14 mouse cellular contexts compared by ENCODE assay signal in genomic region chr19:10691121-10691520, GRCm38 (mm10). TPM values are rescaled to one million over a fixed set of nuclear protein-coding genes. Genes with fewer than 3 reads are reported as not detected.
DNase-seq lines count a peak whose midpoint lies in the region; ATAC-seq lines count a peak whose summit lies in the region.
"Had no signal": no experiment of that assay in that cellular context is flagged by ENCODE, and none has a peak within 500 bp of the region (broad histone marks: within the 10 kb centered on the region; RNA-seq: fewer than 3 reads in every experiment).

No protein-coding gene starts in this region.

- intact Hi-C loops in heart, postnatal 14 days (cut with DNase I): no loop called here
- intact Hi-C loops in left cerebral cortex, postnatal 14 days (cut with DNase I): no loop called here

- H3K4me2 ChIP-seq in kidney, embryonic 16.5 days (replicated peaks; ENCODE audit: low read depth, low read length): no peak overlapping the region
- H3K4me2 ChIP-seq in intestine, embryonic 16.5 days (ENCODE audit: low read depth, low read length): no peak overlapping the region
- H3K4me2 ChIP-seq in neural tube, embryonic 15.5 days: 0 out of 2 replicates have a peak overlapping the region, but pooled peaks have one; percentile 66

- no peaks in the 10 kb centered on the region for H3K27me3 ChIP-seq in kidney, embryonic 16.5 days (ENCODE audit: insufficient read depth, low read length)
- H3K27me3 ChIP-seq in intestine, embryonic 16.5 days (replicated peaks; ENCODE audit: control insufficient read depth, insufficient read depth, low read length): no peaks in the 10 kb centered on the region
- H3K27me3 ChIP-seq in neural tube, embryonic 15.5 days (replicated peaks): no peaks in the 10 kb centered on the region
- H3K27me3 ChIP-seq: megakaryocyte, embryonic 14.5 days had no signal

- peaks cover 36% of the 10 kb centered on the region for H3K4me1 ChIP-seq in kidney, embryonic 16.5 days (ENCODE audit: insufficient read depth, low read length)
- peaks cover 46% of the 10 kb centered on the region for H3K4me1 ChIP-seq in intestine, embryonic 16.5 days (ENCODE audit: control insufficient read depth, insufficient read depth, low read length)
- H3K4me1 ChIP-seq in neural tube, embryonic 15.5 days: peaks cover 48% of the 10 kb centered on the region

- ATAC-seq in kidney, embryonic 16.5 days (ENCODE audit: low FRiP score, low TSS enrichment): no peak
- no peak for ATAC-seq in intestine, embryonic 16.5 days
- ATAC-seq in neural tube, embryonic 15.5 days (ENCODE audit: low FRiP score): no peak

- H3K27ac ChIP-seq in kidney, embryonic 16.5 days (ENCODE audit: low read length): peak overlapping the region; percentile 95; the same call in 1 of the 2 replicates
- H3K27ac ChIP-seq in intestine, embryonic 16.5 days (ENCODE audit: low read length): peak overlapping the region; percentile 97
- no peak overlapping the region for H3K27ac ChIP-seq in neural tube, embryonic 15.5 days (replicated peaks)

- H3K36me3 ChIP-seq in kidney, embryonic 16.5 days (ENCODE audit: insufficient read depth, low read length): no peaks in the 10 kb centered on the region
- H3K36me3 ChIP-seq in intestine, embryonic 16.5 days (ENCODE audit: control insufficient read depth, insufficient read depth, low read length): no peaks in the 10 kb centered on the region
- no peaks in the 10 kb centered on the region for H3K36me3 ChIP-seq in neural tube, embryonic 15.5 days
- H3K36me3 ChIP-seq: hindbrain, embryonic 10.5 days had no signal

- DNase-seq in heart, adult 11 months: peak; percentile 90
- no peak for DNase-seq in heart, postnatal 14 days
- DNase-seq in kidney, adult 11 months: no peak
- no peak for DNase-seq in spleen, adult 18-20 months
- DNase-seq in left cerebral cortex, postnatal 14 days (ENCODE audit: low spot score in 2 of 2): no peak
- DNase-seq: cerebellum, postnatal 10 days; layer of hippocampus, postnatal 36 days; retina, postnatal 1 day had no signal

- H3K4me3 ChIP-seq in kidney, embryonic 16.5 days (ENCODE audit: low read length): no peak overlapping the region
- no peak overlapping the region for H3K4me3 ChIP-seq in intestine, embryonic 16.5 days (ENCODE audit: low read length)
- no peak overlapping the region for H3K4me3 ChIP-seq in neural tube, embryonic 15.5 days (replicated peaks)
- H3K4me3 ChIP-seq: hindbrain, embryonic 10.5 days had no signal

- 90% methylated on average over 4 of the region's 4 CpGs for WGBS in kidney, embryonic 16.5 days
- 90% methylated on average over 4 of the region's 4 CpGs for WGBS in intestine, embryonic 16.5 days
- WGBS in neural tube, embryonic 15.5 days: 98% methylated on average over 4 of the region's 4 CpGs

- H3K9ac ChIP-seq in kidney, embryonic 16.5 days (replicated peaks; ENCODE audit: low read length): no peak overlapping the region
- peak overlapping the region; percentile 25; the same call in 1 of the 2 replicates for H3K9ac ChIP-seq in intestine, embryonic 16.5 days (ENCODE audit: low read depth, low read length)
- H3K9ac ChIP-seq in neural tube, embryonic 15.5 days (replicated peaks): no peak overlapping the region

- no peaks in the 10 kb centered on the region for H3K9me3 ChIP-seq in kidney, embryonic 16.5 days (ENCODE audit: low read length)
- H3K9me3 ChIP-seq in intestine, embryonic 16.5 days (ENCODE audit: control insufficient read depth, low read length): no peaks in the 10 kb centered on the region
- no peaks in the 10 kb centered on the region for H3K9me3 ChIP-seq in neural tube, embryonic 15.5 days (replicated peaks)
- H3K9me3 ChIP-seq: hindbrain, embryonic 10.5 days; megakaryocyte, embryonic 14.5 days had no signal

RNA-seq across cellular contexts. Expression of gene Vps37c, which starts 2.6 kb away (rescaled TPM):
- total RNA-seq in heart, postnatal 14 days (2021): 10 to 100 TPM; 18.6 to 20.0 TPM
- 36.2 and 37.6 TPM in 2 replicates for polyA plus RNA-seq in kidney, embryonic 16.5 days (2015; fragmentation: Nextera tagmentation; extraction: Ambion mirVana)
- polyA plus RNA-seq in intestine, embryonic 16.5 days (2015; fragmentation: Nextera tagmentation; extraction: Ambion mirVana): 36.2 and 37.6 TPM in 2 replicates
- 28.7 and 30.3 TPM in 2 replicates for polyA plus RNA-seq in neural tube, embryonic 15.5 days (2015; fragmentation: Nextera tagmentation; extraction: Ambion mirVana)
- 10 to 100 TPM; 29.3 to 32.5 TPM for total RNA-seq in left cerebral cortex, postnatal 14 days (2021)

RNA-seq across cellular contexts. Expression of gene Pga5, which starts 13.2 kb away (rescaled TPM):
- not detected for total RNA-seq in heart, postnatal 14 days (2021)
- not detected in 2 replicates for polyA plus RNA-seq in kidney, embryonic 16.5 days (2015; fragmentation: Nextera tagmentation; extraction: Ambion mirVana)
- polyA plus RNA-seq in intestine, embryonic 16.5 days (2015; fragmentation: Nextera tagmentation; extraction: Ambion mirVana): 0.71 and 0.78 TPM in 2 replicates
- not detected in 2 replicates for polyA plus RNA-seq in neural tube, embryonic 15.5 days (2015; fragmentation: Nextera tagmentation; extraction: Ambion mirVana)
- total RNA-seq in left cerebral cortex, postnatal 14 days (2021): not detected
- total RNA-seq: layer of hippocampus, postnatal 36 days had no signal
- polyA plus RNA-seq: C2C12; hindbrain, embryonic 10.5 days had no signal

RNA-seq across cellular contexts. Expression of gene Cd5, which starts 47.7 kb away (rescaled TPM):
- total RNA-seq in heart, postnatal 14 days (2021): 1 to 10 TPM in 1 of 2 experiments, under 1 TPM in 1; 0.36 to 4.9 TPM
- polyA plus RNA-seq in kidney, embryonic 16.5 days (2015; fragmentation: Nextera tagmentation; extraction: Ambion mirVana): 0.19 and 0.31 TPM in 2 replicates
- polyA plus RNA-seq in intestine, embryonic 16.5 days (2015; fragmentation: Nextera tagmentation; extraction: Ambion mirVana): 0.17 TPM in 1 of 2 replicates, not detected in the other
- 0.08 and 1.3 TPM in 2 replicates for polyA plus RNA-seq in neural tube, embryonic 15.5 days (2015; fragmentation: Nextera tagmentation; extraction: Ambion mirVana)
- under 1 TPM; 0.17 to 0.22 TPM for total RNA-seq in left cerebral cortex, postnatal 14 days (2021)
- total RNA-seq: layer of hippocampus, postnatal 36 days had no signal

RNA-seq across cellular contexts. Expression of gene Vwce, which starts 57.1 kb away (rescaled TPM):
- under 1 TPM in 1 of 2 experiments, not detected in 1; 0.45 TPM for total RNA-seq in heart, postnatal 14 days (2021)
- 2.9 and 3.9 TPM in 2 replicates for polyA plus RNA-seq in kidney, embryonic 16.5 days (2015; fragmentation: Nextera tagmentation; extraction: Ambion mirVana)
- 4.8 and 5.5 TPM in 2 replicates for polyA plus RNA-seq in intestine, embryonic 16.5 days (2015; fragmentation: Nextera tagmentation; extraction: Ambion mirVana)
- polyA plus RNA-seq in neural tube, embryonic 15.5 days (2015; fragmentation: Nextera tagmentation; extraction: Ambion mirVana): 1.7 and 2.4 TPM in 2 replicates
- total RNA-seq in left cerebral cortex, postnatal 14 days (2021): under 1 TPM; 0.37 to 0.76 TPM
